Mouse (Mus musculus) liver, embryonic 15.5 days (tissue): ENCODE measurements around the gene Map2k6. TPM values are rescaled to one million over a fixed set of nuclear protein-coding genes. Genes with fewer than 3 reads are reported as not detected.

Experiments used
- ATAC-seq: fragments of 200-750 bp; cut with Nextera tagmentation; 2 replicates; pipeline ENCODE4 v1.8.0; 2017; ENCODE audit warnings: moderate number of reproducible peaks, mild to moderate bottlenecking, moderate library complexity; ENCODE audit not compliant: insufficient read depth
- H3K27ac ChIP-seq: fragments of 300-500 bp; sonication (generic); replicated peaks from 2 replicates; pipeline ENCODE4 v1.5.1; 2015; ENCODE audit warnings: mild to moderate bottlenecking, inconsistent platforms
- H3K27me3 ChIP-seq: fragments of 300-500 bp; sonication (generic); 2 replicates; pipeline ENCODE4 v1.6.1; 2015; ENCODE audit warnings: mild to moderate bottlenecking, inconsistent platforms
- H3K36me3 ChIP-seq: fragments of 300-500 bp; sonication (generic); replicated peaks from 2 replicates; pipeline ENCODE4 v1.6.1; 2015; ENCODE audit warnings: moderate library complexity, mild to moderate bottlenecking, inconsistent platforms
- H3K4me1 ChIP-seq: fragments of 300-500 bp; sonication (generic); replicated peaks from 2 replicates; pipeline ENCODE4 v1.6.1; 2015; ENCODE audit warnings: inconsistent platforms
- H3K4me2 ChIP-seq: fragments of 300-500 bp; sonication (generic); 2 replicates; pipeline ENCODE4 v1.6.1; 2015; ENCODE audit warnings: moderate library complexity, mild to moderate bottlenecking, inconsistent platforms
- H3K4me3 ChIP-seq: fragments of 300-500 bp; sonication (generic); replicated peaks from 2 replicates; pipeline ENCODE4 v1.5.1; 2015; ENCODE audit warnings: mild to moderate bottlenecking, inconsistent platforms
- H3K9ac ChIP-seq: fragments of 300-500 bp; sonication (generic); 2 replicates; pipeline ENCODE4 v1.6.1; 2015; ENCODE audit warnings: moderate library complexity, mild to moderate bottlenecking, inconsistent platforms
- H3K9me3 ChIP-seq: fragments of 300-500 bp; sonication (generic); replicated peaks from 2 replicates; pipeline ENCODE4 v1.6.1; 2016; ENCODE audit warnings: inconsistent platforms
- WGBS: fragments of 180-500 bp; shearing (Covaris S2); methylation state at CpG from one replicate; pipeline ENCODE4 v1.1.7; 2015; ENCODE audit warnings: mixed read lengths; ENCODE audit not compliant: insufficient replicate concordance; 5-methylcytosine and 5-hydroxymethylcytosine counted together
- polyA plus RNA-seq: library from polyadenylated mRNA; unstranded; fragments of >200 nt; fragmentation: Nextera tagmentation; extraction: Ambion mirVana; gene quantifications from 2 replicates; pipeline ENCODE4 v1.2.1, GENCODE M21; 2015

Map2k6 gene
- polyA plus RNA-seq, 1 experiment from 2014 or later, result 4.9 TPM

- Histone ChIP-seq H3K4me2 (no peak overlapping the region), H3K9ac (no peak overlapping the region), H3K4me1 (0 out of 2 replicates have a peak, but pooled peaks cover 4% of the 10 kb centered on the region), H3K4me3 (no peak overlapping the region), H3K36me3 (no peaks in the 10 kb centered on the region), H3K9me3 (no peaks in the 10 kb centered on the region), H3K27ac (no peak overlapping the region), H3K27me3 (no peaks in the 10 kb centered on the region)
- WGBS, result 68% methylated on average over 9 of the region's 9 CpGs
- no peak for ATAC-seq
Measured at GRCm38 (mm10) chr11:110374036-110374435, 24.9 kb upstream of the Map2k6 start.

GRCm38 (mm10) chr11:110379661-110380309 lies 19.1 kb upstream of the Map2k6 start:
- WGBS, result 5% methylated on average over 20 of the region's 20 CpGs
- H3K27ac ChIP-seq, result peak overlapping the region; percentile 72
- H3K4me3 ChIP-seq, result peak overlapping the region; percentile 46
- peak overlapping the region; percentile 75 for H3K4me2 ChIP-seq
- H3K4me1 ChIP-seq, result peaks cover 16% of the 10 kb centered on the region
- no peaks in the 10 kb centered on the region for H3K27me3 ChIP-seq
- no peaks in the 10 kb centered on the region for H3K9me3 ChIP-seq
- ATAC-seq, result peak; percentile 77
- H3K9ac ChIP-seq, result peak overlapping the region; percentile 35; the same call in 1 of the 2 replicates
- H3K36me3 ChIP-seq, result no peaks in the 10 kb centered on the region

- 20% methylated on average over 15 of the region's 15 CpGs for WGBS
- Histone ChIP-seq H3K36me3 (no peaks in the 10 kb centered on the region), H3K4me2 (peak overlapping the region; percentile 75), H3K9me3 (no peaks in the 10 kb centered on the region), H3K27me3 (no peaks in the 10 kb centered on the region), H3K4me3 (peak overlapping the region; percentile 46), H3K27ac (no peak overlapping the region; the same call in 1 of the 2 replicates), H3K4me1 (peaks cover 16% of the 10 kb centered on the region), H3K9ac (no peak overlapping the region; the same call in 1 of the 2 replicates)
- peak; percentile 24; the same call in 1 of the 2 replicates for ATAC-seq
Measured at GRCm38 (mm10) chr11:110380310-110380668, 18.6 kb upstream of the Map2k6 start.

GRCm38 (mm10) chr11:110385487-110385886 lies 13.4 kb upstream of the Map2k6 start:
- Histone ChIP-seq H3K9ac (no peak overlapping the region), H3K27ac (no peak overlapping the region), H3K9me3 (no peaks in the 10 kb centered on the region), H3K27me3 (no peaks in the 10 kb centered on the region), H3K4me3 (no peak overlapping the region), H3K4me1 (peaks cover 6% of the 10 kb centered on the region), H3K4me2 (no peak overlapping the region), H3K36me3 (no peaks in the 10 kb centered on the region)
- ATAC-seq, result no peak
- 70% methylated on average over 2 of the region's 2 CpGs for WGBS

- no peak for ATAC-seq
- Histone ChIP-seq H3K27ac (no peak overlapping the region), H3K4me2 (no peak overlapping the region), H3K4me1 (0 out of 2 replicates have a peak, but pooled peaks cover 2% of the 10 kb centered on the region), H3K4me3 (no peak overlapping the region), H3K27me3 (no peaks in the 10 kb centered on the region), H3K9me3 (no peaks in the 10 kb centered on the region), H3K36me3 (no peaks in the 10 kb centered on the region), H3K9ac (no peak overlapping the region)
- 68% methylated on average over 3 of the region's 3 CpGs for WGBS
Measured at GRCm38 (mm10) chr11:110392763-110393162, 6.2 kb upstream of the Map2k6 start.

- no peak for ATAC-seq
- Histone ChIP-seq H3K9ac (no peak overlapping the region), H3K27ac (no peak overlapping the region), H3K4me1 (peaks cover 12% of the 10 kb centered on the region; the same call in 1 of the 2 replicates), H3K4me3 (no peak overlapping the region), H3K9me3 (no peaks in the 10 kb centered on the region), H3K36me3 (no peaks in the 10 kb centered on the region), H3K4me2 (no peak overlapping the region), H3K27me3 (no peaks in the 10 kb centered on the region)
- WGBS, result 61% methylated on average over 5 of the region's 5 CpGs
Measured at GRCm38 (mm10) chr11:110394788-110395452, 4.0 kb upstream of the Map2k6 start.

GRCm38 (mm10) chr11:110396085-110396484 lies 2.8 kb upstream of the Map2k6 start:
- no peak overlapping the region for H3K9ac ChIP-seq
- H3K9me3 ChIP-seq, result no peaks in the 10 kb centered on the region
- H3K36me3 ChIP-seq, result no peaks in the 10 kb centered on the region
- WGBS, result 68% methylated on average over 19 of the region's 19 CpGs
- H3K4me1 ChIP-seq, result peaks cover 18% of the 10 kb centered on the region
- no peak overlapping the region for H3K27ac ChIP-seq
- no peaks in the 10 kb centered on the region for H3K27me3 ChIP-seq
- ATAC-seq, result no peak
- no peak overlapping the region for H3K4me2 ChIP-seq
- H3K4me3 ChIP-seq, result no peak overlapping the region

GRCm38 (mm10) chr11:110399240-110400150 lies 573 bp downstream of the Map2k6 start:
- H3K9me3 ChIP-seq, result no peaks in the 10 kb centered on the region
- H3K4me3 ChIP-seq, result peak overlapping the region; percentile 59
- ATAC-seq, result peak; percentile 22; the same call in 1 of the 2 replicates
- no peak overlapping the region for H3K27ac ChIP-seq
- H3K9ac ChIP-seq, result peak overlapping the region; percentile 22; the same call in 1 of the 2 replicates
- H3K36me3 ChIP-seq, result no peaks in the 10 kb centered on the region
- peak overlapping the region; percentile 69 for H3K4me2 ChIP-seq
- H3K27me3 ChIP-seq, result no peaks in the 10 kb centered on the region
- H3K4me1 ChIP-seq, result peaks cover 25% of the 10 kb centered on the region
- 4% methylated on average over 15 of the region's 15 CpGs for WGBS

- H3K9me3 ChIP-seq, result no peaks in the 10 kb centered on the region
- 38% methylated on average over 1 of the region's 1 CpGs for WGBS
- no peak overlapping the region for H3K27ac ChIP-seq
- no peak overlapping the region for H3K9ac ChIP-seq
- ATAC-seq, result no peak
- peaks cover 26% of the 10 kb centered on the region for H3K4me1 ChIP-seq
- no peaks in the 10 kb centered on the region for H3K36me3 ChIP-seq
- H3K4me3 ChIP-seq, result peak overlapping the region; percentile 59
- H3K27me3 ChIP-seq, result no peaks in the 10 kb centered on the region
- H3K4me2 ChIP-seq, result peak overlapping the region; percentile 69
Measured at GRCm38 (mm10) chr11:110400283-110400682, 1.4 kb downstream of the Map2k6 start.

- Histone ChIP-seq H3K4me1 (peaks cover 33% of the 10 kb centered on the region), H3K9me3 (no peaks in the 10 kb centered on the region), H3K27me3 (no peaks in the 10 kb centered on the region), H3K9ac (no peak overlapping the region), H3K36me3 (no peaks in the 10 kb centered on the region), H3K4me2 (no peak overlapping the region), H3K27ac (no peak overlapping the region), H3K4me3 (no peak overlapping the region)
- ATAC-seq, result no peak
- 42% methylated on average over 3 of the region's 3 CpGs for WGBS
Measured at GRCm38 (mm10) chr11:110402671-110403070, 3.7 kb downstream of the Map2k6 start.

- Histone ChIP-seq H3K4me2 (no peak overlapping the region), H3K9ac (no peak overlapping the region), H3K27ac (no peak overlapping the region), H3K27me3 (no peaks in the 10 kb centered on the region), H3K36me3 (no peaks in the 10 kb centered on the region), H3K9me3 (no peaks in the 10 kb centered on the region), H3K4me3 (no peak overlapping the region), H3K4me1 (peaks cover 30% of the 10 kb centered on the region)
- WGBS, result 33% methylated on average over 2 of the region's 2 CpGs
- ATAC-seq, result no peak
Measured at GRCm38 (mm10) chr11:110403602-110404001, 4.7 kb downstream of the Map2k6 start.
